17 mouse cellular contexts compared by ENCODE assay signal in genomic region chr2:128015602-128016001, GRCm38 (mm10).
"Had no signal": no experiment of that assay in that cellular context is flagged by ENCODE, and none has a peak within 500 bp of the region (broad histone marks: within the 10 kb centered on the region; RNA-seq: fewer than 3 reads in every experiment).

No protein-coding gene starts in this region.

- DNase-seq: lung, adult 2 months; lung, postnatal 14 days; lung, postnatal 36 days; right cerebral cortex, postnatal 14 days; thymus, adult 2 months; thymus, postnatal 25 days; thymus, postnatal 4 days had no signal

- H3K4me3 ChIP-seq: lung, embryonic 15.5 days; megakaryocyte, embryonic 14.5 days; midbrain, embryonic 13.5 days; midbrain, embryonic 15.5 days; neural tube, embryonic 12.5 days; stomach, embryonic 15.5 days had no signal

- H3K27ac ChIP-seq: lung, embryonic 15.5 days; macrophage; midbrain, embryonic 13.5 days; midbrain, embryonic 15.5 days; neural tube, embryonic 12.5 days; stomach, embryonic 15.5 days; stomach, postnatal 0 days had no signal

- ATAC-seq: lung, postnatal 0 days; midbrain, embryonic 13.5 days; midbrain, embryonic 15.5 days had no signal

- H3K27me3 ChIP-seq: lung, embryonic 15.5 days; midbrain, embryonic 13.5 days; midbrain, embryonic 15.5 days; neural tube, embryonic 12.5 days; stomach, embryonic 15.5 days had no signal

- H3K9me3 ChIP-seq: lung, embryonic 15.5 days; megakaryocyte, embryonic 14.5 days; midbrain, embryonic 13.5 days; midbrain, embryonic 15.5 days; neural tube, embryonic 12.5 days; stomach, embryonic 15.5 days had no signal

- H3K4me2 ChIP-seq: lung, embryonic 15.5 days; midbrain, embryonic 11.5 days; midbrain, embryonic 13.5 days; midbrain, embryonic 15.5 days; neural tube, embryonic 12.5 days; stomach, embryonic 15.5 days had no signal

- H3K9ac ChIP-seq: lung, embryonic 15.5 days; midbrain, embryonic 13.5 days; midbrain, embryonic 15.5 days; neural tube, embryonic 12.5 days; stomach, embryonic 15.5 days had no signal

- H3K36me3 ChIP-seq: lung, embryonic 15.5 days; midbrain, embryonic 13.5 days; midbrain, embryonic 15.5 days; neural tube, embryonic 12.5 days; stomach, embryonic 15.5 days had no signal

- H3K4me1 ChIP-seq: lung, embryonic 15.5 days; megakaryocyte, embryonic 14.5 days; stomach, embryonic 15.5 days had no signal
